Mouse (Mus musculus): Measurements from ENCODE around the gene Mamdc2.

- TF ChIP-seq CTCF (IDR thresholded peaks at IDR 0.05; ENCODE audit: low read depth) (no peak), EP300 (optimal IDR thresholded peaks at IDR 0.05) (no peak)
Measured at GRCm38 (mm10) chr19:23323107-23323506, 125.1 kb downstream of the Mamdc2 start.
